Mouse (Mus musculus): ENCODE measurements around the gene 1700021F05Rik. TPM values are rescaled to one million over a fixed set of nuclear protein-coding genes. Genes with fewer than 3 reads are reported as not detected.

Gene 1700021F05Rik
- polyA plus RNA-seq, 1 experiment: 7.1 TPM

DNA sequence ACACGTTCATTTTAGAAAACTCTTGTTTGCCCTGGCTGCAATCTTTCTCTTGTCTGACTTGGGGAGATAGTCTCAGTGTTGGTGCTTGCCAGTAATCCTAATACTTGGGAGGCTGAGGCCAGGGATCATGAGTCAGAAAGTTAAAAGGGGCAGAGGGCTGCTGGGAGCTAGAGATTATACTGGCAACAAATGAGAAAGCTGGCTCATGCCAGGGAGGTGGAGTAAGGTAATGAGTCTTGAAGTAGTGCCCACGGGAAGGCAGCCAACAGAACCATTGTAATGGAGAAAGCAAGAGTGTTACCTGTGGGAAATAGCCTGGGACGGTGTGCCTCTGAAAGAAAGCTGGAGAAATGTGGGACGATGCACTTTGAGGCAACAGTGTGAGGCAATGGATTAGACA is 23.0 kb downstream of the 1700021F05Rik start:
- Histone ChIP-seq H3K4me1 (ENCODE audit: control insufficient read depth, insufficient read depth, low read length) (no peaks in the 10 kb centered on the region; the same call in 1 of the 2 replicates), H3K4me3 (replicated peaks; ENCODE audit: extremely low read depth, low read depth, low read length) (no peak overlapping the region)
- TF ChIP-seq CTCF (IDR thresholded peaks at IDR 0.05; ENCODE audit: insufficient read depth, low read length): no peak
- TF ChIP-seq POLR2A (IDR thresholded peaks at IDR 0.05; ENCODE audit: borderline replicate concordance, extremely low read depth, low read depth, low read length): no peak
- DNase-seq: peak; percentile 67
- WGBS: 46% methylated on average over 4 of the region's 4 CpGs

DNA sequence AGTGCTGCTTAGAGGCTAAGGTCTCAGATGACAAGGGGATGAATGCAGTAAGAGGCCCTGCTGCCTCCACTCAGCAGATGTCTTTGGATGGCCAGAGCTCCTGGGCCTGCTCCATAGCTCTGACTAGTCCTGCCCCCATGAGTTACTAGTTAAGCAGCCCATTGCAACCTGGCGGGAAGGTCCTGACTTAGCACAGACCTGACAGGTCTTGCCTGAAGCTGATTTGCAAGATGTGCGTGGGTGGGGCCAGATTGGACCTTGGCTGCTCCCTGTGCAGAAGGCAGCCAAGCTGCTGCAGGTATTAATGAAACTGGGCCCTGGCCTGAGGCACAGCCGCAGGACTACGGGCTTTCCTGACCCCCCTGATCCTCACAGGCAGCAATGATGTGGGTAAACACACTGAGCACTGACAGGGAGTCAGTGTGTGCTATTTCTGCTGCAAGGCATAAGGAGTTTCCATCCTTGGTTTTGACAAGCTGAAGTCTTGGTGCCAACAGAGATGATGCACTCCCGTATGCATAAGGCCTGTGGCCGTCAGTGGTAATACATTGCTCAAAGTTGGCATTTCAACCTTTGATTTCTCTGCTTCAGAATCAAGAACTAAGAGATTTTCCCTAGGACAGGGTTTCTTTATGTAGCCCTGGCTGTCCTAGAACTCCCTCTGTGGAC is 23.7 kb downstream of the 1700021F05Rik start:
- Histone ChIP-seq H3K4me1 (ENCODE audit: control insufficient read depth, insufficient read depth, low read length) (no peaks in the 10 kb centered on the region; the same call in 1 of the 2 replicates), H3K4me3 (replicated peaks; ENCODE audit: extremely low read depth, low read depth, low read length) (no peak overlapping the region)
- no peak for DNase-seq
- WGBS: 59% methylated on average over 6 of the region's 6 CpGs
- no peak for TF ChIP-seq POLR2A (IDR thresholded peaks at IDR 0.05; ENCODE audit: borderline replicate concordance, extremely low read depth, low read depth, low read length)
- TF ChIP-seq CTCF (IDR thresholded peaks at IDR 0.05; ENCODE audit: insufficient read depth, low read length): no peak

DNA sequence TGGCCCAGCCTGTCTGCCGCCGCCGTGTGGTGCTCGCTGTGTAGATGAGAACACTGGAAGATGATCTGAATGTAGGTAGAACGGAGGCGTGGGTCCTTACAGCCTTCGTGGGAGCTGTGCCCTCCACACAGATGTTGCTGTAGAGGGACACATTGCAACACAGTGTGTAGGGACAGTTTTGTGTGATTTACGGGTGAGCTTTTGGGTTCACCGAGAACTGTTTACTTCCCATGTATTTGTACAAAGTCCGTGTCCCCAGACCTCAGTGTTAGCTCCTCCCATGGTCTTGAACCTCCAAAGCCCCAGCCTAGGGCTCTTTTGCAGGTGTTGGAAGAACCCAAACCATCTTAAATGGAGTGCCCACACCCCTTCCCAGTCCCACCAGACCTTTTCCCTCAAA is 27.8 kb downstream of the 1700021F05Rik start:
- no peaks in the 10 kb centered on the region; the same call in 1 of the 2 replicates for H3K4me1 ChIP-seq (ENCODE audit: control insufficient read depth, insufficient read depth, low read length)
- no peak overlapping the region for H3K4me3 ChIP-seq (replicated peaks; ENCODE audit: extremely low read depth, low read depth, low read length)
- no peak for TF ChIP-seq POLR2A (IDR thresholded peaks at IDR 0.05; ENCODE audit: borderline replicate concordance, extremely low read depth, low read depth, low read length)
- no peak for TF ChIP-seq CTCF (IDR thresholded peaks at IDR 0.05; ENCODE audit: insufficient read depth, low read length)
- WGBS: 91% methylated on average over 10 of the region's 10 CpGs
- no peak for DNase-seq

DNA sequence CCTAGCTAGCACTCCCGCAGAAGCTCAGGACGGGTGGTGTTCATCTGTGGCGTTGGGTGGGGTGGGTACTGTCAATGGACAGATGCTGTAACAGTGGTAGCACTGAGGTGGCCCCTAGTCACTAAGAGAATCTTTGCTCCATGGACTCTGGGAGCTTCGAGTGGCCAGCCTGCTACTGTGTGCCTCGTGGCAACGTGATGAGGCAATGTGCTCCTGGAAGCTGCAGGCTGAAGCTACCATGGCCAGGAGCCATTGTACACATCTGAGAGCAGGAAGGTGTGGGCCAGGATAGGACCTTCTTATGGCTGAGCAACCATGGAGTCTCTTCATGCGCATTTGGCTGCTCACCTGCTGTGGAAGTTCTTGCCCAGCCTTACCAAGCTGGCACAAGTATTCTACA is 31.6 kb downstream of the 1700021F05Rik start:
- 90% methylated on average over 7 of the region's 7 CpGs for WGBS
- DNase-seq: no peak
- Histone ChIP-seq H3K4me1 (ENCODE audit: control insufficient read depth, insufficient read depth, low read length) (no peaks in the 10 kb centered on the region), H3K4me3 (replicated peaks; ENCODE audit: extremely low read depth, low read depth, low read length) (no peak overlapping the region)
- TF ChIP-seq POLR2A (IDR thresholded peaks at IDR 0.05; ENCODE audit: borderline replicate concordance, extremely low read depth, low read depth, low read length): no peak
- no peak for TF ChIP-seq CTCF (IDR thresholded peaks at IDR 0.05; ENCODE audit: insufficient read depth, low read length)

DNA sequence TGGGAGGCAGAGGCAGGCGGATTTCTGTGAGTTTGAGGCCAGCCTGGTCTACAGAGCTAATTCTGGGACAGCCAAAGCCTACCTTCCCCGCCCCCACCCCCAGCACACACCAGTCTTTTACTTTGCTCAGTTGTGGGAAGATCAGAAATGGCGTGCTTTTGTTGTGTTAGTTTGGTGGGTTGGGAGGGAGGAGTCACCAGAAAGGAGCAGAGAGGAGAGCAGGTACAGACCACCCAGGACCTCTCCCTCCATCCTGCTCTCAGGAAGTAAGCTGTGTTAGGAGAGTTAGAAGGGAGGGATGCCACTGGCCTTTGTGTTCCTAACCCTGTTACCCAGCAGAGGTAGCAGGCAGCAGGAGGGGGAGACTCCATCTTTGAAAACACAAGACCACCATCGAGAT is 33.7 kb downstream of the 1700021F05Rik start:
- TF ChIP-seq CTCF (IDR thresholded peaks at IDR 0.05; ENCODE audit: insufficient read depth, low read length) (no peak), POLR2A (IDR thresholded peaks at IDR 0.05; ENCODE audit: borderline replicate concordance, extremely low read depth, low read depth, low read length) (no peak)
- WGBS: 62% methylated on average over 4 of the region's 4 CpGs

DNA sequence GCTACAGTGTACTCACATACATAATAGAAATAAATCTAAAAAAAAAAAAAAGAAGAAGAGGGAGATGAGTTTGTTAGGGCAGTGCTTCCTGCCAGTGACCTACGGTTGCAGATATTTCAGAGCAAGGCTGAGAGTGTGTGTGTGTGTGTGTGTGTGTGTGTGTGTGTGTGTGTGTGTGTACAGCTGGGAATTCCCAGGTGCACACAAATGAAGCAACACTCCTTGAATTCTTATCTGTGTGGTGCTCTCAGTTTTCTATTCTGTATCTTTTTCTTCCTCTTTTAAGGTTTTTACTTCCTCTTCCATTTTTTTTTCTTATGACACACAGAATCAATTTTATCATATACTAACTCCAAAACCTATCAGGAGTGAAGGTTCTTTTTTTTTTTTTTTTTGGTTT is 36.5 kb downstream of the 1700021F05Rik start:
- no peak overlapping the region for H3K4me3 ChIP-seq (replicated peaks; ENCODE audit: extremely low read depth, low read depth, low read length)
- TF ChIP-seq POLR2A (IDR thresholded peaks at IDR 0.05; ENCODE audit: borderline replicate concordance, extremely low read depth, low read depth, low read length) (no peak), CTCF (IDR thresholded peaks at IDR 0.05; ENCODE audit: insufficient read depth, low read length) (no peak)
- 18% methylated on average over 1 of the region's 1 CpGs for WGBS
- no peak for DNase-seq
- no peaks in the 10 kb centered on the region for H3K4me1 ChIP-seq (ENCODE audit: control insufficient read depth, insufficient read depth, low read length)

More for the DNA sequence above, 33.7 kb downstream of the 1700021F05Rik start:
- DNase-seq: no peak
- Histone ChIP-seq H3K4me1 (ENCODE audit: control insufficient read depth, insufficient read depth, low read length) (no peaks in the 10 kb centered on the region), H3K4me3 (replicated peaks; ENCODE audit: extremely low read depth, low read depth, low read length) (no peak overlapping the region)

DNA sequence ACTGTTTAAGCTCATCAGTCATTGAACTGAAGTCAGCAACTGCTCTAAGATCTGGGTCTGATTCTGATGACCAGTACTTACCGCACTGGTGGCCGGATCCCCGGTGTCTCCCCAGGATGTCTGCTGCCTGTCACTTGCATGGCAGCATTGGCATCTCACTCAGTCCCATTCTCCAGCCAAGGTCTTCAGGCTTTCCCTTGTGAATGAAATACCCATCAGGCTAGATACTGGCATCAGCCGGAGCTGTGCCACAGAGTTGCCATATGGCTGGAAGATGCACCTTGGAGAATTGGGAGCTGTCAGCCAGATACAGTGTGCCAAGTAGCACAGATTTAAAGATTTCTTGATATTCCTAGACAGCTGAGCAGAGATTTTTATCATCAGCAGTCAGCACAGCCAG is 38.2 kb downstream of the 1700021F05Rik start:
- Histone ChIP-seq H3K4me1 (ENCODE audit: control insufficient read depth, insufficient read depth, low read length) (no peaks in the 10 kb centered on the region), H3K4me3 (replicated peaks; ENCODE audit: extremely low read depth, low read depth, low read length) (no peak overlapping the region)
- no peak for DNase-seq
- TF ChIP-seq CTCF (IDR thresholded peaks at IDR 0.05; ENCODE audit: insufficient read depth, low read length): no peak
- WGBS: 97% methylated on average over 4 of the region's 4 CpGs

DNA sequence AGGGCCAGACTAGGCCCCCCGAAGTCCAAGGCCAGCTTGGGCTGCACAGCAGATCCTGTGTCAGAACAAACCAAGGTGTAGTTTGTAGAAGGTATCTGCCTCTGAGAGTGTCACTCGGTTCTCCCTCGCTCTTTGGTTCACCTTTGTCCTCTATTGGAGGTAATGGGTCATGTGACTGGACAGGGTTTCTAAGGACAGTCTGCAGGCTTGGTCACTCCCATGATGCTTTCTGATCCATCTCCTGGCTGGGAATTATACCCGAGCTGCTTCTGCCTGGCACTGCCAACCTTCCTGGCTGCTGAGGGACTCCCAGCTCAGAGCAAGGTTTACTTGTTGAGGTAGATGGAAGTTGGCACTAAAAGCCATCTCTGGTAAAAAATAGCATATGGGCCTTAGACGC is 49.9 kb downstream of the 1700021F05Rik start:
- no peak for TF ChIP-seq CTCF (IDR thresholded peaks at IDR 0.05; ENCODE audit: insufficient read depth, low read length)
- no peak for TF ChIP-seq POLR2A (IDR thresholded peaks at IDR 0.05; ENCODE audit: borderline replicate concordance, extremely low read depth, low read depth, low read length)
- H3K4me3 ChIP-seq (replicated peaks; ENCODE audit: extremely low read depth, low read depth, low read length): no peak overlapping the region
- DNase-seq: no peak
- WGBS: 68% methylated on average over 5 of the region's 5 CpGs
- peaks cover 2% of the 10 kb centered on the region; the same call in 1 of the 2 replicates for H3K4me1 ChIP-seq (ENCODE audit: control insufficient read depth, insufficient read depth, low read length)

DNA sequence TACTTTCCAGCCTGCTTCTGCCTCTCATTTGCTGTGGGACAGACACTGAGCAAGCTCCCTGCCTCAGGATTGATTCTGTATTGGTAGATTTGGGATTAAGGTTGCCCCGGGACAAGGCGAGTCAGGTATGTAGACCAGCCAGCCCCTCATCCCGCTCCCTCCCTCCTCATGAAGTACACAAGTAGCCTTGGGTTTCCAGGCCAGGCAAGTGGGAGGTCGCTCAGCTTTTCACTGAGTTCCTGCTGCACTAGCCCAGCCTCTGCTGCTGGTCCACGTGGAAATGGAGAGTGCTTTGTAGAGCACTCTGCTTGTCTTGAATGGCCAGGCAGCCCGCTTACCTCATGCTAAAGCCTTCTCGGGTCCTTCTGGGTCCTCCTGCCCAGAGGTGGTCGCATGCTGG is 50.8 kb downstream of the 1700021F05Rik start:
- no peak for DNase-seq
- H3K4me1 ChIP-seq (ENCODE audit: control insufficient read depth, insufficient read depth, low read length): peaks cover 2% of the 10 kb centered on the region; the same call in 1 of the 2 replicates
- 59% methylated on average over 8 of the region's 8 CpGs for WGBS
- no peak overlapping the region for H3K4me3 ChIP-seq (replicated peaks; ENCODE audit: extremely low read depth, low read depth, low read length)
- no peak for TF ChIP-seq CTCF (IDR thresholded peaks at IDR 0.05; ENCODE audit: insufficient read depth, low read length)
- TF ChIP-seq POLR2A (IDR thresholded peaks at IDR 0.05; ENCODE audit: borderline replicate concordance, extremely low read depth, low read depth, low read length): no peak

DNA sequence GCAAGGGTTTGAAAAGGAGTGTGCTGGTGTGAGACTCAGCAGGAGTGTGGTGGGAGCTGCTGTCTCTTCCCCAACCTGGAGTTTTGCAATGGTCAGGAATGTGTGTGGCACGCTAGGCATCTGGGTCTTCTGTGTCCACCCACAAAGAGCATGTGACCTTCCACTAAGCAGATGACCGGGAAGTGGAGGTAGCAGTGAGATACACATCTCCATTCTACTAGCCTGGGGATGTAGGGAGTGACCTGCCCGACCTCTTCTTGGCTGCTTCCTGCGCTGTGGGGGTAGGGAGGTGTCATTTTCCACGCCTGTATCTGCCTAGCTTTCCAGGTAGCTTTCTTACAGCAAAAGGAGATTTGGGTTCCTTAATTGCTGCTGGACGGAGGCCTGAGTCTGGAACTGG is 51.2 kb downstream of the 1700021F05Rik start:
- peak; percentile 17 for DNase-seq
- 31% methylated on average over 6 of the region's 6 CpGs for WGBS

More for the DNA sequence above, 51.2 kb downstream of the 1700021F05Rik start:
- no peak for TF ChIP-seq CTCF (IDR thresholded peaks at IDR 0.05; ENCODE audit: insufficient read depth, low read length)
- peak; percentile 27; the same call in 1 of the 2 replicates for TF ChIP-seq POLR2A (IDR thresholded peaks at IDR 0.05; ENCODE audit: borderline replicate concordance, extremely low read depth, low read depth, low read length)
- Histone ChIP-seq H3K4me3 (replicated peaks; ENCODE audit: extremely low read depth, low read depth, low read length) (no peak overlapping the region), H3K4me1 (ENCODE audit: control insufficient read depth, insufficient read depth, low read length) (peaks cover 2% of the 10 kb centered on the region; the same call in 1 of the 2 replicates)
